Mouse (Mus musculus) adrenal gland (tissue): ENCODE measurements around the gene Btbd16.

ENCODE experiments used
- intact Hi-C: fragments of 180-260 bp; cut with DNase I; formaldehyde crosslinking; loops from one replicate; pipeline ENCODE4 v1.15.1; 2025

Btbd16 gene

DNA sequence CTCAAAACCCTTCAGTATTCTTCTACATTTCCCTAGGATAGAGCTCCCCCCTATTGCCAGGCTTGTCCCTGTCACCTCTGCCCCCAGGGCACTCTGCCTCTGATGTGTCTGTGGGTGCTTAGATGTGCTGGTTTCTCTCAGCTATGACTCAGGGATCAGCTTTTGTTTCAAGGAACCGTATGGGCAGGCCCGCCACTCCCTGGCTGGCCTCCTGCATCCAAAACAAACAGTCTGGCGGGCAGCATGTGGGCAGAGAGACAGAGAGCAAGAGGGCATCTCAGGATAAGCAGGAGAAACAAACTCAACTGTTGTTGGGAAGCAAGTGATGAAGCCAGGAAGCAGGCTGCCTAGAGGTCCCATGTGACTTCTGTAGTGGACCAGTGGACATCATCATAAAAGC, 81.8 kb downstream of the Btbd16 start:
- intact Hi-C loops, result no loop called here

DNA sequence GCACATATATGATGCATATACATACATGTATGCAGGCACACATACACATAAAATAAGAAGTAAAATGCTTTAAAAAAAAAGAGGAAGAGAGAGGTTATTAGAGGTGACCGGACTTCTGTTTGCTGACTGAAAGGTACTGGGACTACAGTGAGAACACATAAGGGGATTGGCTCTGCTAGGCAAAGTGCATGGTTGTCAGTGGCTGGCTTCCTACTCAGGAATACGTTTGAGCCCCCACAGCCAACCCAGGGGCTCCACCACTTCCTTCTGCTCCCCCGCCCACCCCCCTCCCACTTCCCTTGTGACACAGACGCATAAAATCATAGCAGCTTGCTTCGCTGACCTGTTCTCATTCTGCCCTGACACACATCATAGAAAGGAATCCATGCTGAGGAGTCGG, 84.1 kb downstream of the Btbd16 start:
- intact Hi-C loops, result no loop called here

- intact Hi-C loops, result no loop called here
Observed at GRCm38 (mm10) chr7:130859926-130860325, 86.1 kb downstream of the Btbd16 start.

DNA sequence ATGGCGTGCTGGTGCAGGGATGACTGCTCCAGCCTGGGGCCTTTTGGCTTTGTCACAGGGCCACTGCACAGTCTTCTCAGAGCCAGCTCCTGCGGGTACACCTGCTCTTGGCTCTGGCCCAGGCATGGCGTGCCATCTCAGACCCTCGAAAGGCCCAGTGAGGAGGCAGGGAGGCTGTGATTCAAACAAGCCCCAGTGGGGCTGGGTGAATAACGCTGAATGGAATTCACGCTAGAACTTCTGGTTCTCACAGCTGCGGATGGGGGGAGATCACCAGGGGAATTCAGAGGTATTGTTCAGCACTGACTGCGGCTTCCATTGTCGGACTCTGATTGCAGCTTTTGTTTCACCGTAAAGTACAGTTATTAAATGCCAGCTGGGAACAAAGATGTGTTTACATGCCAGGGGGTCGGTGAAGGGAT, 86.9 kb downstream of the Btbd16 start:
- intact Hi-C loops, result no loop called here

DNA sequence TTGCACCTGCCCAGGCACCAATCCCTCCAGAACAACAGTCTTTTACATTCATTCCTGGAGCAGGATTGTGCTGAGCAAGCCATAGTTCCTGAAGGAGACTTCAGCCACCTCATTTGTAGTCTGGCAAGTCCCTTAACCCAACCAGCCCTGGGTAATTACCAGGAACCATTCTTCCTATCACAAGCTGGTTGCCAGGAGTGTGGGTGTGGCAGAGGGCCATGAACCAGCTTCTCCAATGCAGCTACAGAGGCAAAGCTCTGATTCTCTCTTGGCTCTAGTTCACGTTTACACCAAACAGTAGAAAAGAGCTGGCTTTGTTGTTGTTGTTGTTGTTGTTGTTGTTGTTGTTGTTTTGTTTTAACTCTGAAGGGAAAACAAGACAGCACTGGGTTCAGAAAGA, 88.6 kb downstream of the Btbd16 start:
- intact Hi-C loops, result no loop called here

GRCm38 (mm10) chr7:130864711-130865110, 90.8 kb downstream of the Btbd16 start:
- intact Hi-C loops, result no loop called here

DNA sequence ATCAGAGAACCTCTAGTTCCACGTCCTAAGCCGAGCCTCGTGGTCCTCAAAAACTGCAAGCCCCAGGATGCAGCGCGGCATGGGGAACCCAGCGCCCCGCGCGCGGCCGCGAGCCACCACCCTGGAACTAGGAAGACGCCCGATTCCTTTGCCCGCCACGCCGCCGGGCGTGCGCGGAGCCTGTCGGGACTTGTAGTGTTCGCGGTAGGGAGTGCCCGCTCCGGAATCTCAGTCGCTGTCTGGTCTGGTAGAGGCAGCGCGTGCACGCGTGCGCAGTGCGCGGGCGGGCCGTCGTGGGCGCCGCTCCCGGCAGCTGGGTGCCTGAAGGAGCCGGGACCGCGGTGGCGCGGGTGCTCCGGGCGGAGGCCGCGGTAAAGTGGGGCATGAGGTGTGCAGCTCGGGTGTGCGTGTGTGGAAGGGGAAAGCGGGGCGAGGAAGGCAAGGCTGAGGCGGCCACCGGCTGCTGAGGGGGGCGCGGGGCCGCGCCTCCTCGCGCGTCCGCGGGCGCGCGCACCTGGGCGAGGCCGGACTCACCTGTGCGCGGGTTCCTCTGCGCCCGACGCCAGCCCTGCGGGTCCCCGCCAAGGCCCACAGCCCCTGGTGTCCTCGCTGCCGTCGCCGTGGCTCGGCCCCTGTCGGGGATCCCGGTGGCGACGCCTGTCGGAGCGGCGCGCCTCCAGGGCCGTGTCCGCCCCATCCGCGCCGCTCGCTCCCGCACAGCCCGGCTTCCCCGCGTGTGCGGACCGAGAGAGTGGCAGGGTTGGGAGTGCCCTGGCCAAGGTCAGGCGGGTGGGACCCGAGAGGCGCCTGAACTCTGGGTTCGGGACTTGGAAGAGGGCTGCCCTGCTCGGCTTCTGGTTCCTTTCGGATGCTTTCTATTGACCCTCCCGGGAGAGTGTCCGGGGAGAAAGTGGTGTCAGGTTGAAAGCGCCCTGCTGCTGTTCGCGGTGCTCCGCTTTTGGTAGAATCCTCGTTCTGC, 92.0 kb downstream of the Btbd16 start, which contains the start of gene Plekha1:
Gene Plekha1, plus strand, starts transcription at position 144 of the 979 bp plus-strand sequence.
- intact Hi-C loops, result no loop called here

DNA sequence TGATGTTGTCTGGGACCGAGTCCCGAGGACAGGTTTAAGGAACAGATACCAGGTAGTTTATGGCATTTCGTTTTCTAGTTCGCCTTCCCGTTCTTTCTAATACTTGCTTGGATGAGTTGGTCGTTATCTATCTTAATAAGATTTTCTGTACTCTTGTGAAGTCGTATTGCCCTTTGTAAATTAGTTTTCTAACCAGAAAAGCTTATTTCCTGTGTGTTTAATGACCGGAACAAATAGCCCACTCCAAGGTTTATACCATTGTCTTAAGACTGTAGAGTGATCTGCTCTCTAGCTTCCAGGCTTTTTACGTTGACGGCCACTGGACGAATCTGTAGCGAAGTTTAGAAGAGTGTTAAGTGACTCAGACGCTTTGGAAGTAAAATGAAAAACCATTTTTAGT, 92.8 kb downstream of the Btbd16 start:
- intact Hi-C loops, result no loop called here

DNA sequence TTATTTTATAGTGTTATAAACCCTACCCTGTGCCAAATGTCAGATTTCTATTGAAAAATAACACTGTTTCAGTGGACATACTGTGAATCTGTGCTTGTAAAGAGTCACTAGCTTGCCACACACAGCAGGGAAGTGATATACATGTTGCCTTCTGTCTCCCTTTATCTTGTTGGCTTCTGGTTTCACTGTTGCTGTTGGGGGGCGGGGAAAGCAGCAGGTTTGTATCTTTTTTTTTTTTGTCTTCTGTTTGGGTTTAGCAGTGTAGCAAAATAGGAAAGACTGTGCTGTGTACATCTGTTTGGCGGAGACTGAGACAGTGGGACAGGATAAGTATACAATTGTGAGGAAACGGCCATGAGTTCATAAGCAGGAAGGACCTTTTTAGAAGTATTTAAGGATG, 93.4 kb downstream of the Btbd16 start:
- intact Hi-C loops, result no loop called here
